Mouse (Mus musculus) embryonic stem cell, embryonic (primary cell): Measurements from ENCODE around the gene Pelp1.
"Not testable (repeated sequence)": the region's sequence is repeated elsewhere in the genome, so short reads cannot be mapped to it uniquely, and the experiment has no call there.

Source experiments
- CTCF ChIA-PET, 4 experiments: fragments of 300-600 bp in 2 of 4; fragments of 350-600 bp in 2 of 4; sonication (Branson Sonifier 250); formaldehyde crosslinking; loops; one replicate each; lab custom pipeline; 2022; ENCODE audit warnings: inconsistent platforms in 2 of 4; lab: Charles Lee
- POLR2A ChIA-PET, 4 experiments: fragments of 300-600 bp in 2 of 4; fragments of 350-600 bp in 2 of 4; sonication (Branson Sonifier 250); formaldehyde crosslinking; loops; one replicate each; lab custom pipeline; 2022; ENCODE audit warnings: antibody characterized with exemption in 4 of 4, inconsistent platforms in 1 of 4; lab: Charles Lee

Gene Pelp1

DNA sequence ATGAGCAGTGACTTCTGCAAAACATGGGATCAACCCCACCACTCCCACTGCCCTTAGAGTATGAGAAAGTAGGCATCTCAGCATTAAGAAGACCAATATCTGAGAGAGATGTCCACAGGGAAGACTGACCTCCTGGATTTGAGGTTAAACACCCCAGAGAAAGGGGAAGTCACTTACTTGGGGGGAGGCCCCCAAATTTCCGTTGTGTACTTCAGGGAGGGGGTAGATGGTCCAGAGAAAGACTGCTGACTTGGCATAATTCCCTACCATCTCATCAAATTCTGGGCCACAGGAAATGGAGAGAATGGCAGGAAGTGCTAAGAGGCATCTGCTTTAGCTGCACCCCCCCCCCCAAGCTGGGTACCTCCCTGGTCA lies 23.7 kb upstream of the Pelp1 start:
- ChIA-PET CTCF (interaction anchor here in 1 of 4 experiments (1.5 to 3.4 kb wide), 2 partner anchors 19 to 182 kb away, joined by 4 to 31 read pairs; partner anchors contain the start of genes 4930544D05Rik and Med11), POLR2A (interaction anchor here in 3 of 4 experiments (0.6 to 4.0 kb wide), 13 partner anchors 8 to 254 kb away, joined by 4 to 47 read pairs (median 8); partner anchors contain the start of genes Med11 (in 2 of the 3), Pelp1 (in 2 of the 3), Camta2 (in 1 of the 3) and Psmb6 (in 1 of the 3))

DNA sequence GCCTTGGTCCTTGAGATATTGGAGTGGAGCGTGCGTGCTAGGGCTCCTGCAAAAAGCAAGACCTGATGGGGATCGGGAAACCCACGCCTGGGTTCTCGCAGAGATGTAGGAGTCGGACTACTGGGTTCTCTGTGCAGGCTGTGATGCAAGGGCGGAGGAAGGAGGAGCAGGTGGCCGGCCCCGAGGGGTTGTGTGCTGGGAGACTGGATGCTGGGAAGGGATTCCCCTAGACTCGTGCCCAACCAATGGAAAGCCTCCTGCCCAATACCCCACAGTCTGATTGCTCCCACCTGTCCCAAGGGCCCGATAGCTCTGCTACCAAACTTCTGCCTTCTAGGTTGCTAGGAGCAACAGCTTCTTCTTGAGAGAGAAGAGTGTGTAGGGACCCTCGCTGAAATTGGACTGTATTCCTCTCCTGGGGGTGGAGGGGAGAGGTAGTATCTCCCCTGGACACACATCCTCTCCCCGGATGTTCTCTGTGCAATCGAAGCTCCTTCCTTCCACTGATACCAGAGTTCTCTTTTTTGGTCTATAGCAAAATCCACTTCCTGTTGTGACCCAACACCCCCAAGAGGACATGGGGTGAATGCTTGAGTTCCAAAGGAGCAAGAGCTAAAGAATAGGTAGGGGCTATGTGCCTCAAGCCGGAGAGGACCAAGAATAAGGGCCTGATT lies 23.2 kb upstream of the Pelp1 start:
- ChIA-PET CTCF (interaction anchor here in 3 of 4 experiments (0.6 to 3.4 kb wide), 26 partner anchors 19 to 586 kb away, joined by 3 to 31 read pairs (median 4); partner anchors contain the start of genes Med11 (in 2 of the 3), Zmynd15 (in 2 of the 3), 4930544D05Rik (in 1 of the 3) and Bcl6b (in 1 of the 3)), POLR2A (interaction anchor here in 3 of 4 experiments (0.5 to 4.0 kb wide), 55 partner anchors 9 to 745 kb away, joined by 3 to 47 read pairs (median 6); partner anchors contain the start of genes Pelp1 (in 3 of the 3), Psmb6 (in 3 of the 3), Cxcl16 (in 2 of the 3) and Med11 (in 2 of the 3))

DNA sequence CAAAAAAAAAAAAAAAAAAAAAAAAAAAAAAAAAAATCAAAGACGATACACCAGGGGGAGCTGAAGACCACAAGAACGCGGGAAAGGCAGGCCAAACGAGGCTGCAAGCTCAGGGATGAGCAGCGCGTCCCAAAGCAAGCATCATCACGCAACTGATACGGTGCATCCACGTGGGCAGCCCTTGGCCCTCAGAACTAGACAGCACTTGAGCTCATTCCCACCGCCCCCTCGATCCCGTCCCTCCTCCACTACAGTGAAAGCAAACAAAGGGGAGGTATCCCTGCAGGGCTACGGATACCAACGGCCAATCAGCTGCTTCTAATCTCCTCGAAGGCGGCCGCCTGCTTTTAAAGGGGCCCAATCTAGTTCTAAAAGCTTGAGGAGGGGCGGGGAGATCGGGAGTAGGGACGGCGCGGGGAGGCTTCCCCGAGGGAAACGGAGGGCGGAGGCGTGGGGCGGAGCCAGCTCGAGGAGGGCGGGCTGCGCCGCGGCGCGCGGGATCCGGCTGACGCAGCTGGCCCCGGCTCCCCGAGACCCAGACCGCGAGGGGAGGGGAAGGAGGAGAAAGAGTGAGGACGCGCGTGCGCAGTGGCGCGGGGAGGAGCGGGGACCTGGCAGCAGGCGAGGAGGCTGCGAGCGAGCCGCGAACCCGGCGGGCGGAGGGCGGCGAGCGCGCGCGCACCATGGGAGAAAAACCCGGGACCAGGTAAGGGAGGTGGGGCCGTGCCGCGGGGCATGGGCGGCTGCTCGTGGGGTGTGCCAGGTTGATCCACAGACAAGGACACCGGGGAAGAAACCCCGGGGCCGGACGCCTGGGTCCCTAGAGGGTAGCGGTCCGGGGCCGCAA lies 22.4 kb upstream of the Pelp1 start, which contains the start of gene Arrb2:
Gene Arrb2 (plus strand): TSS at position 588 of the 847 bp plus-strand sequence.
- ChIA-PET POLR2A (interaction anchor here (0.5 to 4.0 kb wide), 114 partner anchors 8 to 1347 kb away, joined by 3 to 47 read pairs (median 4); partner anchors contain the start of genes 0610010K14Rik (in 3 of the 4), Med11 (in 3 of the 4), Pelp1 (in 3 of the 4) and Cxcl16 (in 2 of the 4)), CTCF (interaction anchor here (0.5 to 3.4 kb wide), 80 partner anchors 9 to 630 kb away, joined by 3 to 31 read pairs (median 4); partner anchors contain the start of genes Med11 (in 3 of the 4), Zmynd15 (in 2 of the 4), 4930544D05Rik (in 1 of the 4) and Bcl6b (in 1 of the 4))

DNA sequence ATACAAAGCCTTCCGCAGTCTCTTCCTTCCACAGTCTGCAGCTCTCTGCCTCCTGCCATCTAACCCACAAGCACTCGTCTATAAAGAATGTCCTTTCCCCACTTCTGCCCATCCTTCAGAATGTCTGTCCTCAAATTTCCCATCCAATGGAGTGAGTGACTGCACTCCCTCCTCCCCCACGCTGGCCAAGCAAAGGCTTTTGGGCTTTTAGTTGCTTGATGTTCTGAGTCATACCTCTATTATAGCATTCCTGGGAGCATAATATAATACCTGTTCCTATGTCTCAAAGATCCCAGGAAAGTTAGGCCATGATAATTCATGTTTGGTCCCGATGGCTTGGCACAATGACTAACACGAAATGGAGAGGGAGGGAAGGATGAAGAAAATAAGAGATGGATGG lies 21.7 kb upstream of the Pelp1 start:
- CTCF ChIA-PET = interaction anchor here (0.6 to 3.4 kb wide), 48 partner anchors 17 to 626 kb away, joined by 3 to 31 read pairs (median 4); partner anchors contain the start of genes Med11 (in 2 of the 4), 4930544D05Rik (in 1 of the 4), Bcl6b (in 1 of the 4) and Camta2 (in 1 of the 4)
- POLR2A ChIA-PET = interaction anchor here (0.5 to 4.0 kb wide), 91 partner anchors 8 to 1347 kb away, joined by 3 to 47 read pairs (median 4); partner anchors contain the start of genes 0610010K14Rik (in 3 of the 4), Pelp1 (in 3 of the 4), Cxcl16 (in 2 of the 4) and Gm21988 (in 2 of the 4)

DNA sequence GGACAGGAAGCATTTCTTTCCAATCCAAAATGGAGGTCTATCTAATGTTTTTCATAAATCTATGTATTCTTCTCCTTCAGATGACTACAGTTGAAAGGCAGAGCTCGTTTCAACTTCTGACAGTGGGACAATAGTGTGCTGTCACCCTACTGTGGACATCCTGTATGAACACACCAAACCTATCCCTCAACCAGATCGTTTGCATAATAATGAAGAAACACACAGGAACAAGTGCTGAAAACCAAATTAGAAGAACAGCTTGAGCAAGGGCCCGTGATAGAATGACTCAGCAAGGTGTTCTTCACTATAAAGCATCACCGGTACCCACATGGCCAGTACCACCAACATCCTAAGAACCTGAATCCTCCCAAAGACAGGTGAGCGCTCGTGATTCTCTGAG lies 16.8 kb upstream of the Pelp1 start:
- CTCF ChIA-PET = not testable (repeated sequence)
- POLR2A ChIA-PET = interaction anchor here in 1 of 4 experiments (0.8 kb wide), 1 partner anchor 213 kb away, joined by 3 read pairs; no protein-coding TSS in a partner anchor

DNA sequence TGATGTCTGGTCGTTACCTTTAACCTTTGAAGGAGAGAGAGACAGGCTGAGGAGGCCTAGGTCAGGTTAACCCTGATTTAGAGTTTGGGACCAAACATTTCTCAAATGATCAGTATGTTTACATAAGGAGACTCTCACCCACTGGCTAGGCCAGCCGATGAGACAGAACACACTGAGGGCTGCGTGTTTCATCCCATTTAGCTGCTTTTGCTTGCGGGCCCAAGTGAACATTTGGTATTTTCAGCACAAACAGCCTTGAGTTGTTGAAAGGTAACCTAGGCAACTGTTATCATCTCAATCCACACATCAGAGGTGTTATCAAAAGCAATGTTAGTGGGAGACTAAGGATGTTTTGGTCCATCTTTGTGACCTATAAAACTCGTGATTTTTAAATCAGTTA lies 9.7 kb upstream of the Pelp1 start:
- ChIA-PET CTCF (no interaction called here), POLR2A (interaction anchor here in 2 of 4 experiments (0.5 to 1.8 kb wide), 4 partner anchors 10 to 487 kb away, joined by 3 to 7 read pairs (median 5); partner anchors contain the start of genes Arrb2 (in 1 of the 2) and Pelp1 (in 1 of the 2))

DNA sequence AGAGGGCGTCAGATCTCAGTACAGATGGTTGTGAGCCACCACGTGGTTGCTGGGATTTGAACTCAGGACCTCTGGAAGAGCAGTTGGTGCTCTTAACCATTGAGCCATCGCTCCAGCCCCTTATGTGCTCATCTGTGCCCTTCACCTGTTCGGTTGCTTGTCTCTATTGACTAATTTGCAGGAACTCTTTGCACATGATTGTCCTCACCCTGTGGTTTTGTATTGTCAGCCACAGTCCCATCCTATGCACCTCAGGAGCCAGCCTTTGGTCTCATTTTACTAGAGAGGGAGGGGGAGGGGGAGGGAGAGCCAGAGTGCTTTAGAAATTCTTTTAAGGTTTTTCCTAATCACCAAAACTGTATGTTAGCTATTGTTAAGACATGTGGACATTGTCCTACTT lies 8.4 kb upstream of the Pelp1 start:
- POLR2A ChIA-PET = interaction anchor here in 2 of 4 experiments (1.0 to 2.0 kb wide), 3 partner anchors 8 to 14 kb away, joined by 4 to 7 read pairs (median 6); partner anchors contain the start of genes Arrb2 (in 2 of the 2) and Pelp1 (in 1 of the 2)
- CTCF ChIA-PET = interaction anchor here in 1 of 4 experiments (1.0 kb wide), 1 partner anchor 82 kb away, joined by 3 read pairs; no protein-coding TSS in a partner anchor

DNA sequence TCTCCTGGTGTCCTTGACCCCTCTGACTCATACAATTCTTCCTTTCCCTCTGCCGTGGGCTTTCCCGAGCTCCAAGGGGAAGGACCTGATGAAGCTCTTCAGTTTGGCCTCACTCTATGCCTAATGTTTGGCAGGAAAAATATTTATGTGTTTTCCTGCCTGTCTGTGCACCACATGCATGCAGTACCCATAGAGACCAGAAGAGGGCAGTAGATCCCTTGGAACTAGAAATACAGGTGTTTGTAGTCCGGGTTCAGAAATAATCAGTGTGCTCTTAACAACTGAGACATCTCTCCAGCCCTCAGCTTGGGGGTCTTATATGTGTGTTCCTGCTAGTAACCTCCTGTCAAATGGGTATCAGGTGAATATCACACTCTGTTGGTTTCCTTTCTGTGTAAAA lies 4.1 kb upstream of the Pelp1 start:
- ChIA-PET POLR2A (interaction anchor here in 2 of 4 experiments (0.7 to 2.8 kb wide), 6 partner anchors 8 to 255 kb away, joined by 3 to 10 read pairs (median 4); partner anchors contain the start of genes Spag7 (in 2 of the 2), Arrb2 (in 1 of the 2), Rnf167 (in 1 of the 2) and Slc25a11 (in 1 of the 2)), CTCF (interaction anchor here in 2 of 4 experiments (0.7 to 1.7 kb wide), 5 partner anchors 18 to 245 kb away, joined by 3 to 5 read pairs (median 4); partner anchors contain the start of gene Arrb2 (in 1 of the 2))

DNA sequence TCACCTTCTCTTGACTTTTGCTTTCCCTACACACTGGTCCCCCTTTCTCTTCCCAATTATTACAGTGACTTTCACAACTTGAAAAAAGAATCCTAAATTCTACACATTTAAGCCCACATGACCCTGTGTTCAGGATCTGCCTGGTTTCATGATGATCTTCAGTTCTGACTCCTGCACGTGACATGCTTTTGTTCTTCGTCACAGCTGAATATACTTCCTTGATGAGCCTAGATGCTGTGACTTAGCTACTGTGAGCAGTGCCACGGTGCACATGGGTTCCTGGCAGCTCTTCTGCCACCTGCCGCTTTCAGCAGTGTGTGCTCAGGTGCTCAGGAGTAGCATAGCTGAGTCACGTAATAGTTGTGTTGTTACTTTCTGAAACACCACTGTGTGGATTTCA lies 2.8 kb upstream of the Pelp1 start:
- POLR2A ChIA-PET = interaction anchor here (0.6 to 2.8 kb wide), 17 partner anchors 8 to 256 kb away, joined by 3 to 16 read pairs (median 3); partner anchors contain the start of genes Arrb2 (in 3 of the 4), Spag7 (in 2 of the 4), Tm4sf5 (in 2 of the 4) and Psmb6 (in 1 of the 4)
- CTCF ChIA-PET = interaction anchor here in 2 of 4 experiments (0.6 to 1.2 kb wide), 9 partner anchors 12 to 1185 kb away, joined by 3 to 4 read pairs (median 3); no protein-coding TSS in a partner anchor

DNA sequence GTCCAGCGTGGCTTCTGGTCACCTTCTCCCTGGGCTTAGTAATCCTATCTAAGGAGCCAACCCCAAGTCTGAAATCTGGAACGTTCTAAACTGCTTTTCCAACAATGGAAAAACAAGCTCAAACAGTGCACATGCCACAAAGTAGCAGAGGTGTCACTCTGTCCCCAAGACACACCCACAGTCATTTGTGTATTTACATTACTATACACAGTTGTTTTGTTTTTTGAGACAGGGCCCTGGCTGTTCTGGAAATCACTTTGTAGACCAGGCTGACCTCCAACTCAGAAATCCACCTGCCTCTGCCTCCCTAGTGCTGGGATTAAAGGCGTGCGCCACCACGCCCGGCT lies 439 bp upstream of the Pelp1 start:
- ChIA-PET CTCF (interaction anchor here in 1 of 4 experiments (0.6 to 1.2 kb wide), 5 partner anchors 22 to 459 kb away, joined by 3 to 4 read pairs (median 3); partner anchors contain the start of gene Arrb2), POLR2A (interaction anchor here in 3 of 4 experiments (0.6 to 3.3 kb wide), 50 partner anchors 8 to 648 kb away, joined by 3 to 47 read pairs (median 4); partner anchors contain the start of genes Arrb2 (in 3 of the 3), Alox15 (in 2 of the 3), Psmb6 (in 2 of the 3) and Rnf167 (in 2 of the 3))

DNA sequence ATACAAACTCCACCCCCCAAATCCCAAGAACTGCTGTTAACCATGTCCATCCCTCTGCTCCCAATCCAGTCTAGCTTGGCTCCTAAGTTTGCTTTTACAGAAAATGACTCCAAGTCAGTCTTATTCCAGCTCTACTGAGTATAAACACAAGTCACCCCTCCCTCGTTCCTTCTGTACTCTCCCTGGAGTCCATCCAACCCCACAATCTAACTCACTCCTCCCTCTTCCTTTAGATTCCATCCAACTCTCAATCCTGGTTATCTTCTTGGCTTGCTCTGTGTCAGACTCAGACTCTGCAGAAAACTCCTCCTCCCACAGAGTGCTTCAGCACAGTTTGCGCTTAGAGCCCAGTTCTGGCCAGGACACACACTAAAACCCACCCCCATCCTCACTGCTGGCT lies 6.2 kb downstream of the Pelp1 start:
- CTCF ChIA-PET = no interaction called here

DNA sequence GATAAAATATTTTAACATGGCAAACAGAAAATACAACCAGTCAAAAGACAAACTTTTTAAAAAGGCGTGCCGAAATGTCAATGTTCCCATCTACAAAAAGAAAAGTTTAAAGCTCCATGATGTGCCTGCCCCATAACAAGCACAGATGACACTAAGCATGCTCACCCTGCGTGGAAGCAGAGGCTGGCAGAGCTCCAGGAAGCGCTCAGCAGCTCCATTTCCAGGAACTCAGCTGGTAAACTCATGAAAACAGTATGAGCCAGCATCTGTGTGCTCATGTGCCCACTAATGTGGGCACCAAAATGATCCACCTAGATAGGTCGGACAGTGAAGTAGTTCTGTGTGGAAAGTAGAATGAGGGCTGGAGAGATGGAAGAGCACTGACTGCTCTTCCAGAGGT lies 20.4 kb downstream of the Pelp1 start:
- POLR2A ChIA-PET = interaction anchor here in 2 of 4 experiments (0.6 to 2.0 kb wide), 6 partner anchors 9 to 304 kb away, joined by 3 to 11 read pairs (median 3); no protein-coding TSS in a partner anchor
- CTCF ChIA-PET = interaction anchor here in 1 of 4 experiments (1.5 kb wide), 1 partner anchor 159 kb away, joined by 4 read pairs; no protein-coding TSS in a partner anchor

More for the DNA sequence above, 6.2 kb downstream of the Pelp1 start:
- POLR2A ChIA-PET = interaction anchor here in 1 of 4 experiments (0.5 to 2.4 kb wide), 5 partner anchors 9 to 121 kb away, joined by 3 to 5 read pairs (median 3); partner anchors contain the start of gene Psmb6

DNA sequence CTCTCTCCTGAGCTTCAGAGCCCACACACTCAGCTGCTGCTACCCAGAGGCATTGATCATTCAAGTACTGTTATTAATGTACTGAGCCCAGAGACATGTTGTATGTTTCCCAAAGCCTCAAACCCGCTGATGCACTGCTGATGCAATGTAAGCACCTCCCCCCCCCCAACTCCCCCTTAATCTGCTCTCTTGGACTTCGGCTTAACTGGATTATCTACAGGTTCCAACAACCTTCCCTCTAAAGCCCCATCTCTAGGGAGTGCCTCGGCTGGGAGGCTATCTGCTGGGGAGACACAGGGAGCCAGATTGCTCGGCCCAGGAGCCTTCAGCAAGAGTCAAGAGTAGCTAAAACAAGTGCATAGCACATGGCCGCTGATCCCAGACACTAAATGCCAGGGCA lies 22.4 kb downstream of the Pelp1 start:
- POLR2A ChIA-PET = interaction anchor here (0.6 to 1.5 kb wide), 10 partner anchors 9 to 281 kb away, joined by 3 to 9 read pairs (median 5); partner anchors contain the start of genes Arrb2 (in 1 of the 4), Pelp1 (in 1 of the 4) and Spag7 (in 1 of the 4)
- CTCF ChIA-PET = interaction anchor here in 2 of 4 experiments (0.6 to 0.7 kb wide), 2 partner anchors 17 to 44 kb away, joined by 3 read pairs; no protein-coding TSS in a partner anchor

DNA sequence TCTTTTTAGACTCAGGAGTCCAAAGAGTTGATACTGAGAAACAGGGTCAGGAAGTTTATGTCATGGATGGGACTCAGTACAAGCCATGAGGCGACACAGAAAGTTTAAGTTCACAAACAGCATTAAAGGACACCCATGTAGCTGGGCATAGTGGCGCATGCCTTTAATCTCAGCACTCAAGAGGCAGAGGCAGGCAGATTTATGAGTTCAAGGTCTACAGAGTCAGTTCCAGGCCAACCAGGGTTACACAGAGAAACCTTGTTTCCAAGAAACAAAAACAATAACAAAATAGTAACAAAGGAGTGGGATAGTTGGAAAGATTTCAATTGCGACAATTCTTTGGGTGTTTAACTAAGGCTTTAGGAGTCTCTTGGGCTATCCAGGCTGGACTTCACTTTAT lies 25.7 kb downstream of the Pelp1 start:
- CTCF ChIA-PET = no interaction called here
- POLR2A ChIA-PET = interaction anchor here in 2 of 4 experiments (0.7 to 1.7 kb wide), 5 partner anchors 9 to 22 kb away, joined by 3 to 6 read pairs (median 4); no protein-coding TSS in a partner anchor

DNA sequence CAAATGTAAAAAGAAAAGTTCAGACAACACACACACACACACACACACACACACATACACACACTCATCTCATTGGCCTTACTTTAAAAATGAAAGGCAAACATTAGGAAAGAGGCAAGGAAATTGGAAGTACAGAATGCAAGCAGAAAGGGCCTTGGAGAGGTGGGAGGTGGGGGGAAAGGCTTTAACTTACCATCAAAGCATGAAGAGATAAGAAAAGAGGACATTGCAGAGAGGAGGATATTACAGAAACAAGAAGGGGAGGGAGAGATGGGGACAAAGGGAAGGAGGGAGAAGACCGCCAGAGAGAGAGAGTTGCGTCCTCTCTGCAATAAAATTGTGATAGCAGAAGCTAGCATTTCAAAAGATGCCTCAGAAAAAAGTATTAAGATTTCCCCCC lies 28.5 kb downstream of the Pelp1 start:
- CTCF ChIA-PET = interaction anchor here in 1 of 4 experiments (0.6 kb wide), 1 partner anchor 381 kb away, joined by 4 read pairs; the partner anchor contains the start of gene Dvl2
- POLR2A ChIA-PET = no interaction called here

DNA sequence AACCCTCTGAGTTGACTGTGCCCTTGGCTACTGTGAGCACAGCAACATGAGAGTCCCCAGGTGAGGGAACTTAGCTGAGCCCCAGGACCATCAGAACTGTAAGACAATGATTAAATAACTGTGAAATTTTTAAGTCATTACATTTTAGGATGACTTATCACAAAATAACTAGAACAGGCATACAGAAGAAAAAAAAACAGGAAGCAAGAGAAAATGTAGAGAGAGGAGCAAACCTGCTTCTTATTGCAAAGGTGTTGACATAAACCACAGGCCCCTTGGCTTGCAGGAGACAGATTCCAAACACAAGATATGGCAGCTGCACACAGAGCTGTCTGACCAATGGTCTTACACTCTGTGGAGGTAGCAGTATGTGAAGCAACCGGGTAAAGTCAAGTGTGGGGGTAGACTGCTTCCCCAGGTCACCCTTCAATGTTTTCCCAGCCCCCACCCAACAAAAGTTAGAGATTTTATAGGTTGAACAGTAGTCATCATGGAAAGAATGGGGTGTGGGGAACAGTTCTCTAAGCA lies 29.3 kb downstream of the Pelp1 start:
- ChIA-PET CTCF (no interaction called here), POLR2A (no interaction called here)
